Mouse (Mus musculus) heart, postnatal 0 days (tissue): Measurements from ENCODE around the gene Erv3.

Source experiments
- CTCF ChIP-seq: IDR thresholded peaks from 2 replicates; pipeline ENCODE4 v1.5.1; 2016; ENCODE audit warnings: antibody characterized with exemption, control low read depth, low read depth
- EP300 ChIP-seq: IDR thresholded peaks from 2 replicates; pipeline ENCODE4 v1.6.1; 2016; ENCODE audit warnings: antibody characterized with exemption, low read depth

DNA sequence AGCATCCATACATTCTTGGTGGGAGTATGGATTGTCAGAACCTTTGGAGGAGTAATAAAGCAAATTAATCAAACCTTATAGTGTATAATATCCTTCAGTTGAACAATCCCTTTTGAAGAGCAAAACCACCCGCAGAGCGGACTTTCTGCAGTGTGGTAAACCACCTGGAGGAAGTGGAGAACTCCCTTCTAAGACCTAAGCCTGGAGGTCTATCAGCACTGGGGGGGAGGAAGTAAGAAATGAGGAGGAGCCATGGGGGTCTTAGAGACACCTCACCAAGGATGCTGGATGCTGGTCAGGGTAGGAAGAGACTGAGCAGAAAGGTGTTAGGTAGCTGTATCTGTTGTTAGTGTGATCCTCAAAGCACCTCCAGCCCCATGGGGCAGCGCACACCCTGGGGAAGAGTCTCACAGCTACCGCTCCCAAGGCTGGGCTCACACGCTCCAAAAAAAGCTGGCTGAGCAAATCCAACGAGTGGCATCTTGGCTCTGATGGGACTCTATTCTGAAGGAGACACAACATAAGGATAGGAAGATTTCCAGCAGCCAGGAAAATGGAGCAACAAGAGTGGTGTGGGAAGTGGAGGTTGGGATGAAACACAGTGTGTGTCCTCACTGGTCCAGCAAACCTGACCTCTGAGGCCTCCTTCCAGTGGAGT lies 27.1 kb upstream of the Erv3 start:
- TF ChIP-seq CTCF (no peak), EP300 (no peak)
